Mouse (Mus musculus) limb, embryonic 14.5 days (tissue): ENCODE data around the gene Wdfy3. TPM values are rescaled to one million over a fixed set of nuclear protein-coding genes. Genes with fewer than 3 reads are reported as not detected.

Experiments
- ATAC-seq: fragments of 200-750 bp; cut with Nextera tagmentation; 2 replicates; pipeline ENCODE4 v1.8.0; 2017; ENCODE audit warnings: low read depth, moderate number of reproducible peaks, moderate TSS enrichment; ENCODE audit not compliant: low FRiP score
- DNase-seq: peaks from one replicate; pipeline ENCODE4 v3.0.0-alpha.2; 2015; ENCODE audit warnings: low spot score
- H3K27ac ChIP-seq: fragments of 300-500 bp; sonication (generic); replicated peaks from 2 replicates; pipeline ENCODE4 v1.5.1; 2014; ENCODE audit warnings: low read depth, mild to moderate bottlenecking, low read length, moderate library complexity, mixed read lengths
- H3K27me3 ChIP-seq: fragments of 300-500 bp; sonication (generic); 2 replicates; pipeline ENCODE4 v1.6.1; 2014; ENCODE audit warnings: low read length, mixed read lengths; ENCODE audit not compliant: control insufficient read depth, insufficient read depth
- H3K36me3 ChIP-seq: fragments of 300-500 bp; sonication (generic); 2 replicates; pipeline ENCODE4 v1.6.1; 2014; ENCODE audit warnings: mild to moderate bottlenecking, low read length, moderate library complexity, mixed read lengths; ENCODE audit not compliant: control insufficient read depth, insufficient read depth
- H3K4me1 ChIP-seq: fragments of 300-500 bp; sonication (generic); 2 replicates; pipeline ENCODE4 v1.6.1; 2014; ENCODE audit warnings: antibody characterized with exemption, low read length, mixed read lengths; ENCODE audit not compliant: control insufficient read depth, insufficient read depth
- H3K4me2 ChIP-seq: fragments of 300-500 bp; sonication (generic); replicated peaks from 2 replicates; pipeline ENCODE4 v1.6.1; 2014; ENCODE audit warnings: low read depth, mild to moderate bottlenecking, low read length, moderate library complexity; ENCODE audit not compliant: severe bottlenecking
- H3K4me3 ChIP-seq: fragments of 300-500 bp; sonication (generic); replicated peaks from 2 replicates; pipeline ENCODE4 v1.5.1; 2014; ENCODE audit warnings: low read length
- H3K9ac ChIP-seq: fragments of 300-500 bp; sonication (generic); 2 replicates; pipeline ENCODE4 v1.6.1; 2014; ENCODE audit warnings: mild to moderate bottlenecking, low read depth, low read length, moderate library complexity; ENCODE audit not compliant: severe bottlenecking
- H3K9me3 ChIP-seq: fragments of 300-500 bp; sonication (generic); 2 replicates; pipeline ENCODE4 v1.6.1; 2016; ENCODE audit warnings: low read length; ENCODE audit not compliant: control insufficient read depth
- POLR2A ChIP-seq: fragments of 200-500 bp; IDR thresholded peaks from 2 replicates; pipeline ENCODE4 v1.8.0; 2012; ENCODE audit warnings: inconsistent platforms, mild to moderate bottlenecking, moderate library complexity, borderline replicate concordance; ENCODE audit not compliant: insufficient read depth, insufficient read length; ENCODE audit errors: extremely low read depth
- WGBS: fragments of 180-500 bp; shearing (Covaris S2); extraction: QIAGEN DNeasy Blood & Tissue Kit; methylation state at CpG from one replicate; pipeline ENCODE4 v1.1.7; 2014; 5-methylcytosine and 5-hydroxymethylcytosine counted together
- polyA plus RNA-seq, 2 experiments: library from polyadenylated mRNA; depleted of rRNA in 1 of 2; stranded (reverse) in 1 of 2; unstranded in 1 of 2; fragments of >200 nt; fragmentation: Nextera tagmentation in 1 of 2; extraction: Ambion mirVana in 1 of 2; gene quantifications; 2 replicates each; pipeline versions ENCODE4 v1.2.1 to v1.2.3; 2012 to 2014

Gene Wdfy3
- polyA plus RNA-seq, 2 experiments = 21.1 to 30.9 TPM

- Histone ChIP-seq H3K4me3 (no peak overlapping the region), H3K9ac (no peak overlapping the region), H3K27me3 (no peaks in the 10 kb centered on the region), H3K36me3 (peaks cover 89% of the 10 kb centered on the region), H3K27ac (no peak overlapping the region), H3K4me1 (no peaks in the 10 kb centered on the region), H3K4me2 (no peak overlapping the region), H3K9me3 (no peaks in the 10 kb centered on the region)
- no peak for ATAC-seq
- WGBS = 89% methylated on average over 1 of the region's 1 CpGs
- TF ChIP-seq POLR2A = no peak
- DNase-seq = no peak
Measured at GRCm38 (mm10) chr5:101902686-101903085, 167.0 kb downstream of the Wdfy3 start.

- Histone ChIP-seq H3K4me2 (no peak overlapping the region), H3K4me1 (no peaks in the 10 kb centered on the region), H3K27ac (no peak overlapping the region), H3K27me3 (no peaks in the 10 kb centered on the region), H3K9me3 (no peaks in the 10 kb centered on the region), H3K9ac (no peak overlapping the region), H3K36me3 (peaks cover 89% of the 10 kb centered on the region), H3K4me3 (no peak overlapping the region)
- DNase-seq = no peak
- no peak for TF ChIP-seq POLR2A
- no peak for ATAC-seq
- WGBS = 94% methylated on average over 15 of the region's 15 CpGs
Measured at GRCm38 (mm10) chr5:101899981-101900380, 169.7 kb downstream of the Wdfy3 start.

DNA sequence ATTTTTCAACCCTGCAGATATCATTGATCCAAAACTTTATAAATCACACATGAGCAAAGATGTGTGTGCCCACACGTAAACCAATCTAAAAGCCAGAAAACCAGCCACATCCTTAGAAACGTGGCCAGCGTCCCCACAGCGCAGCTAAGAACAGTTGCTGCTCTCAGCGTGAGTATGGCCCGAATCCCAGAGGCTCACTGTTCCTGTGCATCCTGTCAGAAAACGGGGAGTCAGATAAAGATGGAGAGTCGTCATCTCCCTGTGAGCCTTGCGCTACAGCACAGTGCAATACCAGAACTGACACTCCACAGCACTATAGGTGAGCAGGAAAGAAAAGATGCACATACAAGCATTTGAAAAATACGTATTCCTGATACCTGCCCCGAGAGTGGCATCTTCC, 172.9 kb downstream of the Wdfy3 start:
- no peak overlapping the region for H3K4me2 ChIP-seq
- H3K27ac ChIP-seq = no peak overlapping the region
- no peak overlapping the region for H3K4me3 ChIP-seq
- H3K4me1 ChIP-seq = no peaks in the 10 kb centered on the region
- 94% methylated on average over 11 of the region's 11 CpGs for WGBS
- DNase-seq = no peak
- no peaks in the 10 kb centered on the region for H3K9me3 ChIP-seq
- no peak for TF ChIP-seq POLR2A
- H3K9ac ChIP-seq = no peak overlapping the region
- H3K36me3 ChIP-seq = peaks cover 91% of the 10 kb centered on the region
- no peak for ATAC-seq
- H3K27me3 ChIP-seq = no peaks in the 10 kb centered on the region

DNA sequence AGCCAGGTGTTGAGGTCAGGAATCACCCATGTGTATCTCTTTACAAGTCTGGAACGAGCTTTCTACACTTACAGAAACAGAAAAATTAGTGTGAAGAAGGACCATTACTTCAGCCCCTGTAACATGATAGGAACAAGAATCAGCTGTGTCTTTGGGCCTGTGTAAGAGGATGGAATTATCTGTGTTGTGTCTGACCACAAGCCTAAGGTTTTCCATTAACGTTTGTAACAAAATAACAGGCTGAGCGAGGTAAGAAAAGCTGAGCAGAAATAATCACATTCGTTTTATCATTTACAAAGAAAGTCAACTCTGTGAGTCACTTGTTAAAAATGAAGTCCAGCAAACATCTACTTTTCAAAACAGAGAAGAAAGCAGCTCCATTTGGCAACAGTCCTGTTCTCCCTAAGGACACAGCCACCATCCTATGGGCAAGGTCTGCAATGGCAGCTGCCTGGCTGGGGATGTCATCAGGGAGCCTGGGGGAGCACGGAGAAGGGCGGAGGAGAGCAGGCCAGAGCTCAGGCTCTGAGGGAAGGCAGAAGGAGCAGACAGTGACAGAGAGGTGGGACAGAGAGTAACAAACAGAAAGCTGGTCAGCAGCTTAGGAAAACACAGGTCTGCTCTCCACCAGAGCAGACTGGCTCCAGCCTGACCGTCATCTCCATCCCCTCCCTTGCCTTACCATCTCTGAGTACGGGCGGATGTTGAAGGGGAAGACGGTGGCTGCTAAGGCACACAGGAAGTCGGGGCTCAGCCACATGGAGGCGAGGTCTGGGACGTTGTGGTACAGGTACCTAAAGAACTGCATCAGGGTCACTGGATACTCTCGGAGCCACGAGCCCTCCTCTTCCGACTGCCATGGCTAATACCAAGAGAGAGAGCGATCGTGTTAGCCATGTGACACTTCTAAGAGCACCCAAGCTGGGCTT, 173.7 kb downstream of the Wdfy3 start:
- no peak for TF ChIP-seq POLR2A
- peaks cover 89% of the 10 kb centered on the region for H3K36me3 ChIP-seq
- ATAC-seq = no peak
- H3K27me3 ChIP-seq = no peaks in the 10 kb centered on the region
- no peak overlapping the region for H3K27ac ChIP-seq
- H3K9ac ChIP-seq = no peak overlapping the region
- no peak for DNase-seq
- H3K4me3 ChIP-seq = no peak overlapping the region
- H3K4me2 ChIP-seq = no peak overlapping the region
- no peaks in the 10 kb centered on the region for H3K4me1 ChIP-seq
- H3K9me3 ChIP-seq = no peaks in the 10 kb centered on the region
- 87% methylated on average over 18 of the region's 18 CpGs for WGBS

GRCm38 (mm10) chr5:101895119-101895518, 174.6 kb downstream of the Wdfy3 start:
- no peak overlapping the region for H3K9ac ChIP-seq
- peaks cover 89% of the 10 kb centered on the region for H3K36me3 ChIP-seq
- DNase-seq = no peak
- 69% methylated on average over 11 of the region's 11 CpGs for WGBS
- H3K4me2 ChIP-seq = no peak overlapping the region
- no peaks in the 10 kb centered on the region for H3K9me3 ChIP-seq
- no peak for ATAC-seq
- no peaks in the 10 kb centered on the region for H3K4me1 ChIP-seq
- TF ChIP-seq POLR2A = no peak
- no peak overlapping the region for H3K4me3 ChIP-seq
- H3K27ac ChIP-seq = no peak overlapping the region
- no peaks in the 10 kb centered on the region for H3K27me3 ChIP-seq
